ENCODE assay signal across 8 mouse cellular contexts in the genomic region with DNA sequence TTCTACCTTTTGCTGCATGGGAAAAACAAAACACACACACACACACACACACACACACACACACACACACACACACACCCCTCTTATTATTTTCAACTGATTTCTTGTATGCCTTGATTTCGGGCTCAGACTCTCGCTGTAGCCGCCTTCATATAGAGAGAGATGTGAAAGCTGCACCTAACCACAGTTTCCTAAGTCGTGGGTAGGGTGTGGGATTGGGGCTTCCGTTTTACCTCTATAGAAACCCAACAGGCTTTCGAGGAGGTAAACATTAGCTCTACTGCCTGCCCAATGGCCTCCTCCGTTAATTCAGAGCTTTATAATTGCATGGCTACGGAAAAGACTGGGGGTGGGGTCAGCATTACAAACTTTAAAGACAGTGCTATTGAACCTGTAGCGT. TPM values are rescaled to one million over a fixed set of nuclear protein-coding genes. Genes with fewer than 3 reads are reported as not detected.
DNase-seq lines count a peak whose midpoint lies in the region; ATAC-seq and TF ChIP-seq lines count a peak whose summit lies in the region.

No protein-coding gene starts in this region.

- ATAC-seq in kidney, embryonic 16.5 days (ENCODE audit: low FRiP score, low TSS enrichment) = no peak
- peak; percentile 26; the same call in 1 of the 2 replicates for ATAC-seq in intestine, embryonic 15.5 days

- no peak for TF ChIP-seq POLR2A in myocyte (IDR thresholded peaks at IDR 0.05; ENCODE audit: insufficient read length, low read depth)

- WGBS in kidney, embryonic 16.5 days = 91% methylated on average over 9 of the region's 9 CpGs
- WGBS in embryonic facial prominence, embryonic 10.5 days = 90% methylated on average over 9 of the region's 9 CpGs
- WGBS in intestine, embryonic 15.5 days = 87% methylated on average over 9 of the region's 9 CpGs

- no peak overlapping the region for H3ac ChIP-seq in myocyte (ENCODE audit: control insufficient read depth, insufficient read length)

- H3K9me3 ChIP-seq in kidney, embryonic 16.5 days (ENCODE audit: low read length) = no peaks in the 10 kb centered on the region; the same call in 1 of the 2 replicates
- no peaks in the 10 kb centered on the region for H3K9me3 ChIP-seq in embryonic facial prominence, embryonic 10.5 days
- H3K9me3 ChIP-seq in intestine, embryonic 15.5 days = no peaks in the 10 kb centered on the region

- H3K27ac ChIP-seq in kidney, embryonic 16.5 days (ENCODE audit: low read length) = no peak overlapping the region
- peak overlapping the region; percentile 93 for H3K27ac ChIP-seq in embryonic facial prominence, embryonic 10.5 days (replicated peaks)
- H3K27ac ChIP-seq in intestine, embryonic 15.5 days = no peak overlapping the region

- H3K4me1 ChIP-seq in kidney, embryonic 16.5 days (ENCODE audit: insufficient read depth, low read length) = peaks cover 8% of the 10 kb centered on the region; the same call in 1 of the 2 replicates
- peaks cover 11% of the 10 kb centered on the region for H3K4me1 ChIP-seq in embryonic facial prominence, embryonic 10.5 days
- no peaks in the 10 kb centered on the region for H3K4me1 ChIP-seq in intestine, embryonic 15.5 days (replicated peaks)

- peak overlapping the region; percentile 60 for H3K4me2 ChIP-seq in kidney, embryonic 16.5 days (replicated peaks; ENCODE audit: low read depth, low read length)
- 0 out of 2 replicates have a peak overlapping the region, but pooled peaks have one; percentile 58 for H3K4me2 ChIP-seq in intestine, embryonic 15.5 days (replicated peaks)
- H3K4me2 ChIP-seq in myocyte (ENCODE audit: low read depth) = peak overlapping the region; percentile 55

- no peak for DNase-seq in kidney, adult 18-20 months
- no peak for DNase-seq in embryonic facial prominence, embryonic 10.5 days (ENCODE audit: low spot score)
- no peak for DNase-seq in right cerebral cortex, postnatal 25 days
- DNase-seq in layer of hippocampus, adult 9-11 months = no peak
- no peak for DNase-seq in kidney, postnatal 10 days

- no peak overlapping the region for H3K9ac ChIP-seq in kidney, embryonic 16.5 days (replicated peaks; ENCODE audit: low read length)
- no peak overlapping the region for H3K9ac ChIP-seq in intestine, embryonic 15.5 days

- no peaks in the 10 kb centered on the region for H3K79me2 ChIP-seq in myocyte (ENCODE audit: control insufficient read depth, insufficient read depth)

- H3K4me3 ChIP-seq in kidney, embryonic 16.5 days (ENCODE audit: low read length) = peak overlapping the region; percentile 73; the same call in 1 of the 2 replicates
- H3K4me3 ChIP-seq in embryonic facial prominence, embryonic 10.5 days = peak overlapping the region; percentile 77; the same call in 1 of the 2 replicates
- H3K4me3 ChIP-seq in intestine, embryonic 15.5 days (replicated peaks) = no peak overlapping the region
- H3K4me3 ChIP-seq in myocyte = peak overlapping the region; percentile 23

- no peaks in the 10 kb centered on the region for H3K36me3 ChIP-seq in kidney, embryonic 16.5 days (ENCODE audit: insufficient read depth, low read length)
- H3K36me3 ChIP-seq in embryonic facial prominence, embryonic 10.5 days (replicated peaks) = no peaks in the 10 kb centered on the region
- no peaks in the 10 kb centered on the region for H3K36me3 ChIP-seq in intestine, embryonic 15.5 days
- H3K36me3 ChIP-seq in myocyte (ENCODE audit: control insufficient read depth, insufficient read depth) = no peaks in the 10 kb centered on the region

- H3K27me3 ChIP-seq in kidney, embryonic 16.5 days (ENCODE audit: insufficient read depth, low read length) = no peaks in the 10 kb centered on the region
- no peaks in the 10 kb centered on the region for H3K27me3 ChIP-seq in embryonic facial prominence, embryonic 10.5 days (replicated peaks; ENCODE audit: low read depth, poor library complexity, severe bottlenecking)
- no peaks in the 10 kb centered on the region for H3K27me3 ChIP-seq in intestine, embryonic 15.5 days (replicated peaks)
- no peaks in the 10 kb centered on the region for H3K27me3 ChIP-seq in myocyte (ENCODE audit: control insufficient read depth, insufficient read depth, insufficient read length)

TF ChIP-seq in myocyte, 11 proteins besides CTCF, POLR2A, EP300 and RAD21:
- TF ChIP-seq SRF (IDR thresholded peaks at IDR 0.05; ENCODE audit: control insufficient read depth, insufficient read length, low read depth) = no peak
- TF ChIP-seq USF1 (IDR thresholded peaks at IDR 0.05; ENCODE audit: low read depth) = no peak
- TF ChIP-seq CEBPB (IDR thresholded peaks at IDR 0.05; ENCODE audit: insufficient read depth, poor library complexity, severe bottlenecking) = no peak
- no peak for TF ChIP-seq TCF12 (IDR thresholded peaks at IDR 0.05; ENCODE audit: insufficient read depth, poor library complexity, severe bottlenecking)
- TF ChIP-seq POLR2AphosphoS2 (IDR thresholded peaks at IDR 0.05; ENCODE audit: insufficient read length, low read depth) = no peak
- no peak for TF ChIP-seq MYOD1 (IDR thresholded peaks at IDR 0.05; ENCODE audit: control insufficient read depth in 1 of 3, insufficient read length in 2 of 3, low read depth in 2 of 3)
- TF ChIP-seq E2F4 (IDR thresholded peaks at IDR 0.05; ENCODE audit: insufficient read depth) = no peak
- TF ChIP-seq TCF3 (IDR thresholded peaks at IDR 0.05; ENCODE audit: insufficient read length, low read depth) = no peak
- no peak for TF ChIP-seq MAX (IDR thresholded peaks at IDR 0.05; ENCODE audit: low read depth)
- no peak for TF ChIP-seq MYOG (IDR thresholded peaks at IDR 0.05; ENCODE audit: control insufficient read depth in 1 of 3, insufficient read depth in 1 of 3, insufficient read length in 2 of 3, low read depth in 2 of 3)
- TF ChIP-seq REST (IDR thresholded peaks at IDR 0.05; ENCODE audit: insufficient read depth, insufficient read length) = no peak
TF ChIP-seq in myocyte: peak in this region for 0.

RNA-seq across cellular contexts. Expression of a gene that starts 12.8 kb away (rescaled TPM):
- polyA plus RNA-seq in kidney, embryonic 16.5 days (2015; fragmentation: Nextera tagmentation; extraction: Ambion mirVana) = 35.1 and 36.1 TPM in 2 replicates
- 27.2 and 29.2 TPM in 2 replicates for polyA plus RNA-seq in embryonic facial prominence, embryonic 10.5 days (2016; fragmentation: Nextera tagmentation; extraction: Ambion mirVana)
- 23.5 and 24.3 TPM in 2 replicates for polyA plus RNA-seq in intestine, embryonic 15.5 days (2015; fragmentation: Nextera tagmentation; extraction: Ambion mirVana)
- polyA plus RNA-seq in myocyte (2012; fragmentation: generic; extraction: Trizol) = 10.9 TPM

RNA-seq across cellular contexts. Expression of a gene that starts 13.6 kb away (rescaled TPM):
- 3.4 and 4.9 TPM in 2 replicates for polyA plus RNA-seq in kidney, embryonic 16.5 days (2015; fragmentation: Nextera tagmentation; extraction: Ambion mirVana)
- 2.1 and 2.5 TPM in 2 replicates for polyA plus RNA-seq in embryonic facial prominence, embryonic 10.5 days (2016; fragmentation: Nextera tagmentation; extraction: Ambion mirVana)
- 1.8 and 2.0 TPM in 2 replicates for polyA plus RNA-seq in intestine, embryonic 15.5 days (2015; fragmentation: Nextera tagmentation; extraction: Ambion mirVana)
- polyA plus RNA-seq in myocyte (2012; fragmentation: generic; extraction: Trizol) = 1.6 TPM
